Mouse (Mus musculus) heart, embryonic 14.5 days (tissue): ENCODE data around the gene Rab34. TPM values are rescaled to one million over a fixed set of nuclear protein-coding genes. Genes with fewer than 3 reads are reported as not detected.

Experiments used
- ATAC-seq: fragments of 200-750 bp; cut with Nextera tagmentation; 2 replicates; pipeline ENCODE4 v1.8.0; 2017; ENCODE audit warnings: low read depth, moderate TSS enrichment; ENCODE audit not compliant: insufficient number of reproducible peaks, insufficient read depth, low FRiP score
- H3K27ac ChIP-seq, 2 experiments: fragments of 200-500 bp in 1 of 2; fragments of 300-500 bp in 1 of 2; sonication (generic) in 1 of 2; replicated peaks in 1 of 2; 2 replicates each; pipeline ENCODE4 v1.5.1; 2012 to 2014; ENCODE audit warnings: low read depth in 2 of 2, low read length in 2 of 2, control low read depth in 1 of 2, mild to moderate bottlenecking in 1 of 2, mixed read lengths in 1 of 2; ENCODE audit not compliant: control insufficient read depth in 1 of 2, insufficient read depth in 1 of 2
- H3K27me3 ChIP-seq: fragments of 300-500 bp; sonication (generic); 2 replicates; pipeline ENCODE4 v1.6.1; 2014; ENCODE audit warnings: mild to moderate bottlenecking, low read length, control low read depth; ENCODE audit not compliant: control insufficient read depth, insufficient read depth
- H3K36me3 ChIP-seq: fragments of 300-500 bp; sonication (generic); 2 replicates; pipeline ENCODE4 v1.6.1; 2014; ENCODE audit warnings: mild to moderate bottlenecking, control low read depth, low read length, mixed read lengths; ENCODE audit not compliant: control insufficient read depth, insufficient read depth
- H3K4me1 ChIP-seq, 2 experiments: fragments of 200-500 bp in 1 of 2; fragments of 300-500 bp in 1 of 2; sonication (generic) in 1 of 2; 2 replicates each; pipeline ENCODE4 v1.6.1; 2012 to 2014; ENCODE audit warnings: low read length in 2 of 2, control low read depth in 1 of 2, mixed read lengths in 1 of 2; ENCODE audit not compliant: control insufficient read depth in 2 of 2, insufficient read depth in 2 of 2
- H3K4me2 ChIP-seq: fragments of 300-500 bp; sonication (generic); 2 replicates; pipeline ENCODE4 v1.6.1; 2014; ENCODE audit warnings: mild to moderate bottlenecking, low read length
- H3K4me3 ChIP-seq, 2 experiments: fragments of 200-500 bp in 1 of 2; fragments of 300-500 bp in 1 of 2; sonication (generic) in 1 of 2; 2 replicates each; pipeline ENCODE4 v1.5.1; 2012 to 2014; ENCODE audit warnings: low read length in 2 of 2, mild to moderate bottlenecking in 2 of 2, control low read depth in 1 of 2, low read depth in 1 of 2, moderate library complexity in 1 of 2; ENCODE audit not compliant: control insufficient read depth in 1 of 2, insufficient read depth in 1 of 2
- H3K9ac ChIP-seq: fragments of 300-500 bp; sonication (generic); 2 replicates; pipeline ENCODE4 v1.6.1; 2014; ENCODE audit warnings: mild to moderate bottlenecking, low read length
- H3K9me3 ChIP-seq: fragments of 300-500 bp; sonication (generic); 2 replicates; pipeline ENCODE4 v1.6.1; 2016; ENCODE audit warnings: low read length, control low read depth; ENCODE audit not compliant: control insufficient read depth
- WGBS: fragments of 180-500 bp; shearing (Covaris S2); extraction: QIAGEN DNeasy Blood & Tissue Kit; methylation state at CpG from one replicate; pipeline ENCODE4 v1.1.7; 2014; 5-methylcytosine and 5-hydroxymethylcytosine counted together
- polyA plus RNA-seq: library from polyadenylated mRNA; unstranded; fragments of >200 nt; fragmentation: Nextera tagmentation; extraction: Ambion mirVana; gene quantifications from 2 replicates; pipeline ENCODE4 v1.2.1, GENCODE M21; 2014

Gene Rab34
- polyA plus RNA-seq, 1 experiment from 2014 or later, result 61.8 TPM

DNA sequence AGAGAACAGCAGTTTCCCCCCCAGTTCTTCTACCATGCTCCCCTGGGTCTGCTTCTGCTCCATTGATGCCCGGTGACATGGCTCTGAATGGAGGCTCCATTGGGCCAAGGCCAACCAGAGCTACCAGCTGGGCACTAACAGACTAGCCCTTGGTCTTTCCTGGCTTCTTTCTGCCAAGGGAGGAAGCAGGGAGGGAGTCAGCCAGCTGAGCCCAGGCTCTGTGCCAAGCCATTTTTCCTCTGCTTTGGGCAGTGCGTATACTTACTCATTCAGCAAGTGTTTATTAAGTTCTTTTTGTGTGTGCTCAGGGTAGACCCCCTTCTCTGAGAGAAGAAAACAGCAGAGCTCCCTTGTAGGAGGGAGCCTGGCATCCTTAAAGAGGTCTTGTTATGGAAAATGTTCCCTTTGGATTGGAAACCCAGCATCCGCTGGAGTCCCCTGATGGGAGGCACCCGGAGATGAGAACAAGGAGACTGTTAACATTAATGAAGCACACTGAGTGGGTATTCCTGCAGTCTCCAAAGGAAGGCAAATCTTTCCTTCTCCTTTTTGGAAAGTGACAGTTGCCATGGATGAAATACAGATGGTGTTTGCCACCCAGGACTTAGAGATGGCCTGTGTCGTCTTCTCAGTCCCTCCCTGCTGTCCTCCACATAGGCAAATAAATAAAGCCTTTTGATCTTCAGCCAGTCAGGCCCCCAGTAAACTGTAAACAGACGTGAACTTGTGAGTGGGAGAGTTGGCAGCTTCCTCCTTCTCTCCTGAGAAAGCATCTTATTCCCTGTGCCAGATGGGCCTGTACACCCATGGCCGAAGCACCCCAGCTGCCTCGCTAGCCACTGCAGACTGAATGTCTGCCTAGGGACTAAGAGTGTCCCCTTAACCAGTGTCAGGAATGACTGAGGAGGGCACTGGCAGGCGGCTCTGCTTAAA is 35.7 kb upstream of the Rab34 start:
- H3K36me3 ChIP-seq, result peaks cover 97% of the 10 kb centered on the region
- H3K27ac ChIP-seq, result peak overlapping the region; percentile 12 to 53; a peak in 2 of 4 replicates
- H3K9me3 ChIP-seq, result no peaks in the 10 kb centered on the region
- no peak overlapping the region for H3K4me3 ChIP-seq
- no peaks in the 10 kb centered on the region for H3K27me3 ChIP-seq
- no peak overlapping the region for H3K4me2 ChIP-seq
- ATAC-seq, result no peak
- no peak overlapping the region for H3K9ac ChIP-seq
- 71% methylated on average over 9 of the region's 9 CpGs for WGBS
- H3K4me1 ChIP-seq, result peaks cover 0 to 8% of the 10 kb centered on the region in 2 experiments; a peak in 2 of 4 replicates

DNA sequence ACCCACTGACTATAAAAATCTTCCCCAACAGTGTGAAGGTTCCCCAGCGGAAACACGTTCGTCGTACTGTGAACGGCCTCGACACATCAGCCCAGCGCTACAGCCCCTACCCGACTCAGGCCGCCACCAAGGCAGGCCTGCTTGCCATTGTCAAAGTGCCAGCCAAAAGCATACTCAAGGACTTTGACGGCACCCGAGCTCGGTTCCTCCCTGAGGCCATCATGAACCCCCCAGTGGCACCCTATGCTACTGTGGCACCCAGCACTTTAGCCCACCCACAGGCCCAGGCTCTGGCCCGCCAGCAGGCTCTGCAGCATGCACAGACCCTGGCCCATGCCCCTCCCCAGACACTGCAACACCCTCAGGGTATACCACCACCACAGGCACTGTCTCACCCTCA is 34.5 kb upstream of the Rab34 start:
- 87% methylated on average over 13 of the region's 13 CpGs for WGBS
- no peak overlapping the region for H3K4me3 ChIP-seq
- no peak overlapping the region for H3K4me2 ChIP-seq
- peaks cover 97% of the 10 kb centered on the region for H3K36me3 ChIP-seq
- no peaks in the 10 kb centered on the region for H3K27me3 ChIP-seq
- H3K4me1 ChIP-seq, result peaks cover 0 to 8% of the 10 kb centered on the region in 2 experiments; a peak in 2 of 4 replicates
- H3K9ac ChIP-seq, result no peak overlapping the region
- H3K9me3 ChIP-seq, result no peaks in the 10 kb centered on the region
- no peak overlapping the region for H3K27ac ChIP-seq
- no peak for ATAC-seq

DNA sequence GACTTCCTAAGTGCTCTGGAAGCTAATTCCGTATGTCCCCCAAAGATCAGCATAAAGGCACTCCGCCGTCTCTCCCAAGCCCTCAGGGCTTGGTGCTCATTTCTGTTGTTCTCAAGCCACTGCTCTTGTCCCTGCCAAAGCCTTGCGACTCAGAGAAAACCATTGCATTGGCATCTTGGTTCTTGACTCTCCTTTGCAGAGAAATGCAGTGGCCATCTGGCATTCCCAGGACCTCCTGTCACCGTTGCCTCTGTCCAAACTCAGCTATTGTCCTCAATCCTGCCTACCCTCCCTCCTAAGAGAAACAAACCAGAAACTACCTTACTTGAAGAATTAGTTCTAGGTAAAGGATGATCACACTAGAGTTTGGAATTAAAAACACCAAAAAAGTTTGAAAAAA is 32.6 kb upstream of the Rab34 start:
- no peak overlapping the region for H3K27ac ChIP-seq
- ATAC-seq, result no peak
- no peak overlapping the region for H3K9ac ChIP-seq
- H3K27me3 ChIP-seq, result no peaks in the 10 kb centered on the region
- WGBS, result 84% methylated on average over 5 of the region's 5 CpGs
- H3K4me2 ChIP-seq, result no peak overlapping the region
- H3K4me3 ChIP-seq, result no peak overlapping the region
- H3K36me3 ChIP-seq, result peaks cover 98% of the 10 kb centered on the region
- H3K9me3 ChIP-seq, result no peaks in the 10 kb centered on the region
- H3K4me1 ChIP-seq, result peaks cover 0 to 8% of the 10 kb centered on the region in 2 experiments; a peak in 2 of 4 replicates

GRCm38 (mm10) chr11:78156156-78156699 is 32.0 kb upstream of the Rab34 start:
- Histone ChIP-seq H3K4me2 (no peak overlapping the region), H3K27me3 (no peaks in the 10 kb centered on the region), H3K4me3 (no peak overlapping the region), H3K27ac (no peak overlapping the region), H3K36me3 (peaks cover 98% of the 10 kb centered on the region), H3K9me3 (no peaks in the 10 kb centered on the region), H3K9ac (no peak overlapping the region), H3K4me1 (peaks cover 0 to 8% of the 10 kb centered on the region in 2 experiments; a peak in 2 of 4 replicates)
- WGBS, result 75% methylated on average over 6 of the region's 6 CpGs
- ATAC-seq, result no peak

DNA sequence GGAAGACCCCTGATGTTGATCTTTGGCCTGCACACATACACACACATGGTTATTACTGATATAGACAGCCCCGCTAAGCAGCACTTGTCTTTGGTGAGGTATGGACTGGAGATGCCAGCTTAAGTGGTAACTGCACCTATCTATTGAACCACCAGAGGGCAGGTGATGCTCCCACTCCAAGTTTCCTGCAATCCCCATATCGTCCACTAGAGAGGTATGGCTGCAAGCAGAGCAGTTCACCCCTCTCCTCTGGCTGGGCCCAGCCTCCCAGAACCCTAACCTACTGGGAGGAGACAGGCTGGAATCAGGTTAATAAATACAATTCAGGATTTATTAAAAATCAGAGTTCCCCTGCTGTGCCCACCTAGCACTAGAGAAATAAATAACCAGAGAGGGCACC is 29.1 kb upstream of the Rab34 start:
- H3K9ac ChIP-seq, result no peak overlapping the region
- H3K4me3 ChIP-seq, result no peak overlapping the region
- H3K4me1 ChIP-seq, result peaks cover 7 to 22% of the 10 kb centered on the region in 2 experiments; a peak in 3 of 4 replicates
- WGBS, result 10% methylated on average over 2 of the region's 2 CpGs
- peaks cover 84% of the 10 kb centered on the region for H3K36me3 ChIP-seq
- no peaks in the 10 kb centered on the region for H3K9me3 ChIP-seq
- H3K27me3 ChIP-seq, result no peaks in the 10 kb centered on the region
- no peak overlapping the region for H3K27ac ChIP-seq
- H3K4me2 ChIP-seq, result no peak overlapping the region
- no peak for ATAC-seq

DNA sequence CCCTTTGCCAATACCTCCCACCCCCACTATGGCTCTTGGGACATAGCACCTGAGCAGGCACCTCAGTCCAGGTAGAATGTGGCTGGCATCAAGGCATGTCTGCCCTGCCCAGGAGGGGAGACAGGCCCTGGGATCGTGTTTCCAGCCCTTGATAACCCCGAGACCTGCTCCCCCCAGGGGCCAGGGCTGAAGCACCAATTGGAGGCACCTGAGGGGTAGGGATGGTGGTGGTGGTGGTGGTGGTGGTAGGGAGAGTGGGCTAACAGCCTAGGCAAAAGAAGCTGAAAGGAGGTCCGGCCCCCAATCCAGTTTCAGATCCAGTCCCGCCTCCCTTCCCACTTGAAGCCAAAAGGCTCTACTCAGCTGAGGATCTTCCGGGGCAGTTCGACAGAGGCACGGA is 28.7 kb upstream of the Rab34 start:
- peaks cover 7 to 23% of the 10 kb centered on the region in 2 experiments; a peak in 3 of 4 replicates for H3K4me1 ChIP-seq
- H3K9me3 ChIP-seq, result no peaks in the 10 kb centered on the region
- no peak overlapping the region for H3K4me3 ChIP-seq
- H3K27me3 ChIP-seq, result no peaks in the 10 kb centered on the region
- no peak overlapping the region for H3K27ac ChIP-seq
- no peak overlapping the region for H3K4me2 ChIP-seq
- H3K36me3 ChIP-seq, result peaks cover 80% of the 10 kb centered on the region
- 84% methylated on average over 7 of the region's 7 CpGs for WGBS
- no peak overlapping the region for H3K9ac ChIP-seq
- no peak for ATAC-seq

GRCm38 (mm10) chr11:78160171-78160570 is 28.1 kb upstream of the Rab34 start:
- no peaks in the 10 kb centered on the region for H3K27me3 ChIP-seq
- H3K4me3 ChIP-seq, result no peak overlapping the region
- no peak for ATAC-seq
- H3K4me1 ChIP-seq, result peaks cover 7 to 23% of the 10 kb centered on the region in 2 experiments; a peak in 3 of 4 replicates
- H3K9me3 ChIP-seq, result no peaks in the 10 kb centered on the region
- H3K4me2 ChIP-seq, result no peak overlapping the region
- H3K9ac ChIP-seq, result no peak overlapping the region
- peaks cover 74% of the 10 kb centered on the region for H3K36me3 ChIP-seq
- WGBS, result 87% methylated on average over 18 of the region's 18 CpGs
- no peak overlapping the region for H3K27ac ChIP-seq
